Mouse (Mus musculus): Measurements from ENCODE around the gene Ino80b. TPM values are rescaled to one million over a fixed set of nuclear protein-coding genes. Genes with fewer than 3 reads are reported as not detected.
"Not testable (repeated sequence)": the region's sequence is repeated elsewhere in the genome, so short reads cannot be mapped to it uniquely, and the experiment has no call there.

The Ino80b gene
- 10 to 100 TPM; 14.2 to 15.3 TPM for total RNA-seq (2021)
- long read RNA-seq, experiment 1, transcript Ino80b-202 (5 exons, 1,503 nt) = major isoform, 11 of 13 reads
- long read RNA-seq, experiment 1, partial matches to known transcripts = 1 of 13 reads
- long read RNA-seq, experiment 1, other reads (novel, unspliced or antisense) = 1 of 13 reads
- long read RNA-seq, experiment 2, transcript Ino80b-202 (5 exons, 1,503 nt) = major isoform, 13 of 13 reads
- long read RNA-seq, experiment 2, partial matches to known transcripts = 0 of 13 reads
- long read RNA-seq, experiment 2, other reads (novel, unspliced or antisense) = 0 of 13 reads

GRCm38 (mm10) chr6:83125331-83125730 is at the start of gene Ino80b:
TSS of gene Ino80b (minus strand) at chr6:83125431.
- DNase-seq = no peak
- intact Hi-C loops (cut with DNase I) = no loop called here

- intact Hi-C loops (cut with DNase I) = no loop called here
- no peak for DNase-seq
These were observed 47.1 kb upstream of the Ino80b start for GRCm38 (mm10) chr6:83172240-83172920.

- no peak for DNase-seq
- intact Hi-C loops (cut with DNase I) = no loop called here
These were observed 45.8 kb upstream of the Ino80b start for GRCm38 (mm10) chr6:83171063-83171462.

GRCm38 (mm10) chr6:83169872-83170271 is 44.6 kb upstream of the Ino80b start:
- DNase-seq = no peak
- intact Hi-C loops (cut with DNase I) = no loop called here

- intact Hi-C loops (cut with DNase I) = no loop called here
- no peak for DNase-seq
These were observed 41.0 kb upstream of the Ino80b start for GRCm38 (mm10) chr6:83166243-83166630.

GRCm38 (mm10) chr6:83165607-83166242 is 40.5 kb upstream of the Ino80b start, which contains the start of gene Dctn1:
TSS of gene Dctn1 (plus strand) at chr6:83165920.
- intact Hi-C loops (cut with DNase I) = no loop called here
- peak; percentile 96 for DNase-seq

- DNase-seq = no peak
- intact Hi-C loops (cut with DNase I) = no loop called here
These were observed 39.9 kb upstream of the Ino80b start for GRCm38 (mm10) chr6:83165026-83165606.

- peak; percentile 61 to 65 for DNase-seq
- intact Hi-C loops (cut with DNase I) = no loop called here
These were observed 37.5 kb upstream of the Ino80b start for GRCm38 (mm10) chr6:83162701-83163100.

GRCm38 (mm10) chr6:83161921-83162641 is 36.9 kb upstream of the Ino80b start:
- DNase-seq = peak; percentile 38 to 49
- intact Hi-C loops (cut with DNase I) = loop anchor here (2.0 kb wide), 2 partner anchors 45 to 165 kb away; no protein-coding TSS in a partner anchor

- no peak for DNase-seq
These were observed 36.2 kb upstream of the Ino80b start for GRCm38 (mm10) chr6:83161442-83161841.

GRCm38 (mm10) chr6:83159456-83159855 is 34.2 kb upstream of the Ino80b start:
- peak in 1 of 2 experiments; percentile 60 for DNase-seq
- intact Hi-C loops (cut with DNase I) = not testable (repeated sequence)

More at GRCm38 (mm10) chr6:83161442-83161841, 36.2 kb upstream of the Ino80b start:
- intact Hi-C loops (cut with DNase I) = loop anchor here (2.0 kb wide), 2 partner anchors 45 to 165 kb away; no protein-coding TSS in a partner anchor

- intact Hi-C loops (cut with DNase I) = loop anchor here (2.0 kb wide), 1 partner anchor 19 kb away; no protein-coding TSS in a partner anchor
- peak; percentile 56 to 72 for DNase-seq
These were observed 31.0 kb upstream of the Ino80b start, which contains the start of the genes Wdr54 and 1700003E16Rik for GRCm38 (mm10) chr6:83156259-83156684. TSS of gene Wdr54 (minus strand) at chr6:83156397. TSS of gene 1700003E16Rik (plus strand) at chr6:83156404.

- intact Hi-C loops (cut with DNase I) = loop anchor here (2.0 kb wide), 1 partner anchor 19 kb away; no protein-coding TSS in a partner anchor
- peak in 1 of 2 experiments; percentile 38 for DNase-seq
These were observed 30.5 kb upstream of the Ino80b start for GRCm38 (mm10) chr6:83155552-83156238.

- intact Hi-C loops (cut with DNase I) = no loop called here
- DNase-seq = no peak
These were observed 28.3 kb upstream of the Ino80b start for GRCm38 (mm10) chr6:83153485-83153884.

- intact Hi-C loops (cut with DNase I) = no loop called here
- no peak for DNase-seq
These were observed 27.8 kb upstream of the Ino80b start for GRCm38 (mm10) chr6:83153038-83153437.

GRCm38 (mm10) chr6:83151721-83152120 is 26.5 kb upstream of the Ino80b start:
- intact Hi-C loops (cut with DNase I) = no loop called here
- DNase-seq = no peak

GRCm38 (mm10) chr6:83147280-83147679 is 22.0 kb upstream of the Ino80b start:
- intact Hi-C loops (cut with DNase I) = no loop called here
- no peak for DNase-seq

- DNase-seq = no peak
- intact Hi-C loops (cut with DNase I) = no loop called here
These were observed 20.6 kb upstream of the Ino80b start for GRCm38 (mm10) chr6:83145805-83146204.

GRCm38 (mm10) chr6:83145209-83145608 is 20.0 kb upstream of the Ino80b start:
- intact Hi-C loops (cut with DNase I) = no loop called here
- no peak for DNase-seq

Measured in heart, postnatal 14 days (tissue).